Mouse (Mus musculus): ENCODE measurements around the gene Nubpl. TPM values are rescaled to one million over a fixed set of nuclear protein-coding genes. Genes with fewer than 3 reads are reported as not detected.

The Nubpl gene
- polyA plus RNA-seq, 1 experiment from 2014 or later = 8.3 TPM

GRCm38 (mm10) chr12:52254089-52254488, 156.6 kb downstream of the Nubpl start:
- no peak overlapping the region for H3K4me3 ChIP-seq
- no peak overlapping the region for H3K9ac ChIP-seq
- H3K4me2 ChIP-seq = no peak overlapping the region
- no peaks in the 10 kb centered on the region for H3K9me3 ChIP-seq
- no peak overlapping the region for H3K27ac ChIP-seq
- no peaks in the 10 kb centered on the region for H3K4me1 ChIP-seq
- ATAC-seq (replicated peaks) = no peak
- WGBS = 91% methylated on average over 5 of the region's 5 CpGs
- no peaks in the 10 kb centered on the region for H3K36me3 ChIP-seq (replicated peaks)
- H3K27me3 ChIP-seq (replicated peaks) = no peaks in the 10 kb centered on the region

GRCm38 (mm10) chr12:52268131-52268530, 170.6 kb downstream of the Nubpl start:
- WGBS = 71% methylated on average over 2 of the region's 2 CpGs

GRCm38 (mm10) chr12:52272828-52273227, 175.3 kb downstream of the Nubpl start:
- 86% methylated on average over 1 of the region's 1 CpGs for WGBS
- no peak overlapping the region for H3K4me3 ChIP-seq
- H3K9me3 ChIP-seq = no peaks in the 10 kb centered on the region
- no peaks in the 10 kb centered on the region for H3K36me3 ChIP-seq (replicated peaks)
- H3K27ac ChIP-seq = no peak overlapping the region
- no peaks in the 10 kb centered on the region for H3K27me3 ChIP-seq (replicated peaks)
- no peak overlapping the region for H3K4me2 ChIP-seq
- no peak overlapping the region for H3K9ac ChIP-seq
- ATAC-seq (replicated peaks) = no peak
- H3K4me1 ChIP-seq = no peaks in the 10 kb centered on the region

More at GRCm38 (mm10) chr12:52268131-52268530, 170.6 kb downstream of the Nubpl start:
- Histone ChIP-seq H3K27me3 (replicated peaks) (no peaks in the 10 kb centered on the region), H3K4me3 (no peak overlapping the region), H3K36me3 (replicated peaks) (no peaks in the 10 kb centered on the region), H3K9me3 (no peaks in the 10 kb centered on the region), H3K4me1 (no peaks in the 10 kb centered on the region), H3K27ac (no peak overlapping the region), H3K4me2 (no peak overlapping the region), H3K9ac (no peak overlapping the region)
- ATAC-seq (replicated peaks) = no peak

GRCm38 (mm10) chr12:52276320-52276719, 178.8 kb downstream of the Nubpl start:
- H3K27me3 ChIP-seq (replicated peaks) = no peaks in the 10 kb centered on the region
- no peaks in the 10 kb centered on the region for H3K4me1 ChIP-seq
- H3K36me3 ChIP-seq (replicated peaks) = no peaks in the 10 kb centered on the region
- no peak overlapping the region for H3K27ac ChIP-seq
- no peaks in the 10 kb centered on the region for H3K9me3 ChIP-seq
- no peak for ATAC-seq (replicated peaks)
- H3K4me2 ChIP-seq = no peak overlapping the region
- H3K9ac ChIP-seq = no peak overlapping the region
- WGBS = 6% methylated on average over 1 of the region's 1 CpGs
- no peak overlapping the region for H3K4me3 ChIP-seq

- Histone ChIP-seq H3K27me3 (replicated peaks) (no peaks in the 10 kb centered on the region), H3K4me3 (no peak overlapping the region), H3K36me3 (replicated peaks) (no peaks in the 10 kb centered on the region), H3K4me2 (no peak overlapping the region), H3K9ac (no peak overlapping the region), H3K4me1 (no peaks in the 10 kb centered on the region), H3K27ac (no peak overlapping the region), H3K9me3 (no peaks in the 10 kb centered on the region)
- WGBS = 75% methylated on average over 1 of the region's 1 CpGs
- no peak for ATAC-seq (replicated peaks)
Measured at GRCm38 (mm10) chr12:52281232-52281631, 183.7 kb downstream of the Nubpl start.

- no peaks in the 10 kb centered on the region for H3K27me3 ChIP-seq (replicated peaks)
- H3K4me3 ChIP-seq = no peak overlapping the region
- no peaks in the 10 kb centered on the region for H3K36me3 ChIP-seq (replicated peaks)
- H3K9ac ChIP-seq = no peak overlapping the region
- H3K27ac ChIP-seq = no peak overlapping the region
- H3K4me1 ChIP-seq = peaks cover 13% of the 10 kb centered on the region
- no peak overlapping the region for H3K4me2 ChIP-seq
- H3K9me3 ChIP-seq = no peaks in the 10 kb centered on the region
- ATAC-seq (replicated peaks) = no peak
Measured at GRCm38 (mm10) chr12:52284471-52284870, 186.9 kb downstream of the Nubpl start.

GRCm38 (mm10) chr12:52286802-52287201, 189.3 kb downstream of the Nubpl start:
- Histone ChIP-seq H3K27me3 (replicated peaks) (no peaks in the 10 kb centered on the region), H3K27ac (no peak overlapping the region), H3K4me2 (no peak overlapping the region), H3K36me3 (replicated peaks) (no peaks in the 10 kb centered on the region), H3K9ac (no peak overlapping the region), H3K9me3 (no peaks in the 10 kb centered on the region), H3K4me1 (peaks cover 22% of the 10 kb centered on the region), H3K4me3 (no peak overlapping the region)
- ATAC-seq (replicated peaks) = no peak
- 82% methylated on average over 3 of the region's 3 CpGs for WGBS

GRCm38 (mm10) chr12:52288537-52288936, 191.0 kb downstream of the Nubpl start:
- H3K27ac ChIP-seq = peak overlapping the region; percentile 71
- H3K4me1 ChIP-seq = peaks cover 22% of the 10 kb centered on the region
- H3K4me2 ChIP-seq = peak overlapping the region; percentile 35; the same call in 1 of the 2 replicates
- no peaks in the 10 kb centered on the region for H3K9me3 ChIP-seq
- peak; percentile 40; the same call in 1 of the 2 replicates for ATAC-seq (replicated peaks)
- H3K9ac ChIP-seq = 0 out of 2 replicates have a peak overlapping the region, but pooled peaks have one; percentile 7
- WGBS = 44% methylated on average over 4 of the region's 4 CpGs
- H3K27me3 ChIP-seq (replicated peaks) = no peaks in the 10 kb centered on the region
- H3K36me3 ChIP-seq (replicated peaks) = no peaks in the 10 kb centered on the region
- no peak overlapping the region for H3K4me3 ChIP-seq

GRCm38 (mm10) chr12:52288941-52289567, 191.5 kb downstream of the Nubpl start:
- no peak overlapping the region for H3K4me3 ChIP-seq
- H3K36me3 ChIP-seq (replicated peaks) = no peaks in the 10 kb centered on the region
- H3K27me3 ChIP-seq (replicated peaks) = no peaks in the 10 kb centered on the region
- H3K4me1 ChIP-seq = peaks cover 24% of the 10 kb centered on the region
- H3K4me2 ChIP-seq = peak overlapping the region; percentile 35
- H3K9ac ChIP-seq = 0 out of 2 replicates have a peak overlapping the region, but pooled peaks have one; percentile 7
- 18% methylated on average over 11 of the region's 11 CpGs for WGBS
- H3K27ac ChIP-seq = peak overlapping the region; percentile 71
- H3K9me3 ChIP-seq = no peaks in the 10 kb centered on the region
- peak; percentile 91 for ATAC-seq (replicated peaks)

- no peak overlapping the region for H3K9ac ChIP-seq
- no peak overlapping the region for H3K4me2 ChIP-seq
- peaks cover 27% of the 10 kb centered on the region for H3K4me1 ChIP-seq
- no peaks in the 10 kb centered on the region for H3K9me3 ChIP-seq
- 46% methylated on average over 10 of the region's 10 CpGs for WGBS
- H3K36me3 ChIP-seq (replicated peaks) = no peaks in the 10 kb centered on the region
- peak; percentile 55 for ATAC-seq (replicated peaks)
- 0 out of 2 replicates have a peak overlapping the region, but pooled peaks have one; percentile 27 for H3K27ac ChIP-seq
- no peaks in the 10 kb centered on the region for H3K27me3 ChIP-seq (replicated peaks)
- no peak overlapping the region for H3K4me3 ChIP-seq
Measured at GRCm38 (mm10) chr12:52289594-52289993, 192.1 kb downstream of the Nubpl start.

- ATAC-seq (replicated peaks) = peak; percentile 43; the same call in 1 of the 2 replicates
- 60% methylated on average over 2 of the region's 2 CpGs for WGBS
Measured at GRCm38 (mm10) chr12:52293931-52294330, 196.4 kb downstream of the Nubpl start.

GRCm38 (mm10) chr12:52297988-52298387, 200.5 kb downstream of the Nubpl start:
- no peak for ATAC-seq (replicated peaks)
- H3K9ac ChIP-seq = no peak overlapping the region
- 0 out of 2 replicates have a peak, but pooled peaks cover 5% of the 10 kb centered on the region for H3K4me1 ChIP-seq
- H3K36me3 ChIP-seq (replicated peaks) = no peaks in the 10 kb centered on the region
- no peaks in the 10 kb centered on the region for H3K9me3 ChIP-seq
- no peaks in the 10 kb centered on the region for H3K27me3 ChIP-seq (replicated peaks)
- 91% methylated on average over 2 of the region's 2 CpGs for WGBS
- no peak overlapping the region for H3K4me2 ChIP-seq
- H3K27ac ChIP-seq = no peak overlapping the region
- no peak overlapping the region for H3K4me3 ChIP-seq

More at GRCm38 (mm10) chr12:52293931-52294330, 196.4 kb downstream of the Nubpl start:
- no peak overlapping the region for H3K9ac ChIP-seq
- H3K4me1 ChIP-seq = peaks cover 19% of the 10 kb centered on the region
- H3K4me3 ChIP-seq = no peak overlapping the region
- no peaks in the 10 kb centered on the region for H3K27me3 ChIP-seq (replicated peaks)
- peak overlapping the region; percentile 27; the same call in 1 of the 2 replicates for H3K27ac ChIP-seq
- H3K9me3 ChIP-seq = no peaks in the 10 kb centered on the region
- H3K36me3 ChIP-seq (replicated peaks) = no peaks in the 10 kb centered on the region
- no peak overlapping the region for H3K4me2 ChIP-seq

- Histone ChIP-seq H3K27ac (no peak overlapping the region), H3K27me3 (replicated peaks) (no peaks in the 10 kb centered on the region), H3K9me3 (no peaks in the 10 kb centered on the region), H3K4me2 (no peak overlapping the region), H3K36me3 (replicated peaks) (no peaks in the 10 kb centered on the region), H3K4me3 (no peak overlapping the region), H3K9ac (no peak overlapping the region), H3K4me1 (0 out of 2 replicates have a peak, but pooled peaks cover 5% of the 10 kb centered on the region)
- 67% methylated on average over 1 of the region's 1 CpGs for WGBS
- ATAC-seq (replicated peaks) = no peak
Measured at GRCm38 (mm10) chr12:52298683-52299082, 201.1 kb downstream of the Nubpl start.

Data from midbrain, embryonic 15.5 days (tissue).